Mouse (Mus musculus) spleen, embryonic (tissue): Measurements from ENCODE around the gene Flvcr2.

ENCODE experiments used
- CTCF ChIA-PET: fragments of 350-600 bp; sonication (Branson Sonifier 250); formaldehyde crosslinking; loops from one replicate; lab custom pipeline; 2022; lab: Charles Lee

The Flvcr2 gene

DNA sequence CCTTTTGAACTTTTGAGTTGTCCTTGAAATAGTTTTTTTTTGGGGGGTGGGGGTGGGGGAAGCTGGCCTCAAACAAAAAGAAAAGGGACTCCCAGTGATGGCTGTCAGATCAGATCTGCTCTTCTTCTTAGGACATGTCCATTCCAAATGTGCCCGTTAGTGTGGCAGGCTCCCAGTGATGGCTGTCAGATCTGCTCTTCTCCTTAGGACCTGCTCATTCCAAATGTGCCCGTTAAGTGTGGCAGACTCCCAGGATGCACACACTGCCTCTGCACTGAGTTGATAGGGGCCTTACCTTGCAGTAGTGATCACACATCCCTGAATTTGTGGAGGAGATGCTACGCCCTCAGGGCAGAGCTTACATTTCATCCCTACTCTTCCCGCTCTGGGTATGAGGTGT is 45.8 kb downstream of the Flvcr2 start:
- CTCF ChIA-PET: no interaction called here

DNA sequence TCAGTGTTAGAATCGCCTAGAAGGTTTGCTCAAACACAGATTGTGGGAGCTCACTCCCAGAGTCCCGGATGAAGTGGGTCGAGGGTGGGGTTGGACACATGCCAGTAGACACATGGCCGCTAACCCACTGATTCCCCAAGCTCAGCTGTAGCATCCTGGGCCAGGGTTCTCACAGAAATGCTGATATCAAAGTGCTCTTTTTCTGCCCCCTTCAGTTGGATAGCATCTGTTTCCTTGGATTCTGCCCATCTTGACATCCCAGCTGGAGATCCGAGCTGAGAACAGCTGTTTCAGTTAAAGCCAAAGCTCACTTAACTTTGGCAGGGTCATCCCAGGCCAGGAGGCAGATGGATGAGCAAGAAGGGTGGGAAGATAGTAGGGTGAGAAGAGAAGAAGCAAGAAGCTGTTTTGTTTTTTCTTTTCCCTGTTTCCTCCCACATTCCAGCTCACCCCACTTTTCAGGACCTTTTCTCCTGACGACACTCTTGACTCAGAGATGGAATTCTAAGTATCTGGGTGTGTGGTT is 46.5 kb downstream of the Flvcr2 start:
- CTCF ChIA-PET: no interaction called here

DNA sequence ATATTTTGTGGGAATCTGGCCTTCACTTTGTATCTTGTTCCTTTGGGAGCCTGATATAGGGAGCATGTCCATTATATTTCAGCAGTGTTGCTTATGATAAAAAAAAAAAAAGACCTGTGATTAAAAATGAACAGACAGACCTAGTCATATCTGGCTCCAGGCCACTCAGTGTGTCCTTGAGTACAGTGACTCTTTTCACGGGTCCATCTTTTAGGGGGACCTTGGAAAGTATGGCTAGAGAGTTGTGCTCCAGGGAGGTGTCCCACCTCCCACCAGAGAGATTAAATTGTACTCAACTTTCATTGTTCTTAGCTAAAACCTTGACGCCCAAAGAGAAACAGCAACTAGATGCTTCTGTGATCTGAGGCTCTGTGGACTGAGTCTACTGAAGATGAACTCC is 47.8 kb downstream of the Flvcr2 start:
- CTCF ChIA-PET: no interaction called here

DNA sequence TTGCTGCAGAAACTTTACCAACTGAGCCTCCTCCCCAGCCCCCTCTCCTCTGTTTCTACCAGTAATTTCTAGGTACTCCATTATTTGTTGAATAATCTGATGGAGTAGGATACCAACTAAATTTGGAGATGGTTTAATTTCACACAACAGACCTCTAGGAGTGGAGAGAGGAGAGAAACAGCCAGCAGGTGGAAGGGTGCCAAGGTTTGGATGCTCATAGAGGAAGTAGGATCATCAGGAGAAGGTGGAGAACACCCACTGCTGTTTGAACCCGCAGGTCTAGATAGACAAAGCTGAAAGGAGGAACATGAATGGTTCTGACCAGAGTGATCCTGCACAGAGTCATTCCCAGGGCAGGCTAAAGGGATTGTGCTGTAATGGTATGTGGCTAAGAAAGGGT is 49.2 kb downstream of the Flvcr2 start:
- CTCF ChIA-PET: no interaction called here

DNA sequence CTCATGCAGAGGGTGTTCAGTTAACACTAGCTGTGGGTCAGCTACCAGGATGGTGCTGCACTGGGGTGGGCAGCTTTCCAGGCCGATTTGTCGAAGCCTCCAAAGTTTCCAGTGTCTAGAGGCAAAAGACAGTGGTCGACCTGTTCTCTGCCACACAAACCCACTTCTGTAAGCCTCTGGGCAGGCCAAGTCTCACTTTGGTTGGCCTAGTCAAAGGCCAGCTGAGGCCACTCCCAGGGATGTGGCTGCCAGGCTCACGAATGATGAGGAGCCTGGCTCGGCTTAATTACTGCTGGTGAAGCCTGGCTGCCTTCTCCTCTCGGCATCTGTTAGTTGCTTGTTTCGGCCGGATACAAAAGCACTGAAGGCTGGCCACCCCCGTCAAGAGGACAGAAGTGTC is 53.7 kb downstream of the Flvcr2 start:
- CTCF ChIA-PET: no interaction called here

DNA sequence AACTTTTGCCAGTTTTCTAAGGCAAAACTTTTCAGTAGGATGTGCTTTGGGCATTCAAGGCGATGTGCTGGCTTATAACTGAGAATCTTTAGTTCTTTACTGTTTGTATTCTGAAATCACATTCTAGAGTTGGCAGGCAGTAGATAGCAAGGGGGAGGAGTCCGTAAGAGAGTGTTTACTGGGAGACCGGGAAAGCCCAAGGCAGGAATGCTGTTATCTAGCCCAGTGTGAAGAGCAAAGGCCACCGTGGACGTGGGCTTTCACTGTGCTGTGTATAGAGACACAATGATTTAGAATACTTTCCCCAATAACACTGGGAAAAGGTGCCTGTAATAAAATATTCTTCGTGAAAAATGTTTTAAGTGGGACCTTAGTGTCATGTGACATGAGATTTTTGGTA is 63.4 kb downstream of the Flvcr2 start:
- CTCF ChIA-PET: no interaction called here

DNA sequence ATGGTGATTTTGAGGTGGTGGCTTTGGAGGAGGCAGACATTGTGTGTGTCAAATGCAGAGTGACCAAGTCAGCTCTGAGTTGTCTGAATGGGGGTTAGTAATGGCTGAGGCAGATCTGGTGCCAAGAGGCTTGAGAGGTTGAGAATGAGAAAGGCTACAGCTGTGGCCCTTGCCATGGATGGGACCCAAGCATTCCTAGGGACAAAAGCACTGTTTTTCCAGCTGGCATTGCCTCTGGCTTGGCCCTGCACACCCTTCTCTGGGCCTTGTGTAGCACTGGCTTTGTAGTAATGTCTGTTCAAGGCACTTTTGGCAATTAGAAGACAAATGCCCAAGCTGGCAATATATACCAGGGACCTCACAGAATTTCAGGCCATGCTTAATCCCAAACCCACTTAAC is 64.6 kb downstream of the Flvcr2 start:
- CTCF ChIA-PET: no interaction called here

DNA sequence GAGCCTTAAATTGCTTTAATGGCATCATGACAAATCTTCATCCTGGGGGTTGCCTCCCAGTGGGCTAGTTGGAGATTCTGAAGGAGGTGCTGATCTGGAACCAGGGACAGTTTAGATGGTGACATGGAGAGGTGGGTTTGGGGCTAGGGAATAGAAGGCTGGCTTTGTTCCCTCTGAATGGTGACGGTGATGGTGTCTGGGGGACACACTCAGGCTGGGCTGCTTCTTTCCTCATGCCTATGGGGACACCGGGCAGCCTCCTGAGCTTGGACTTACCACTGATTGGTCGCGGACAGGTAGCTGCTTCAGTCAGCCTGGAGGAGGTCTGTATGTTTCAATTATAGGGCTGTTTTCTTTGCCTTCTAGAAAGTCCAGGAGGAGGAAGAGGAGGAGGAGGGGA is 65.3 kb downstream of the Flvcr2 start:
- CTCF ChIA-PET: no interaction called here

DNA sequence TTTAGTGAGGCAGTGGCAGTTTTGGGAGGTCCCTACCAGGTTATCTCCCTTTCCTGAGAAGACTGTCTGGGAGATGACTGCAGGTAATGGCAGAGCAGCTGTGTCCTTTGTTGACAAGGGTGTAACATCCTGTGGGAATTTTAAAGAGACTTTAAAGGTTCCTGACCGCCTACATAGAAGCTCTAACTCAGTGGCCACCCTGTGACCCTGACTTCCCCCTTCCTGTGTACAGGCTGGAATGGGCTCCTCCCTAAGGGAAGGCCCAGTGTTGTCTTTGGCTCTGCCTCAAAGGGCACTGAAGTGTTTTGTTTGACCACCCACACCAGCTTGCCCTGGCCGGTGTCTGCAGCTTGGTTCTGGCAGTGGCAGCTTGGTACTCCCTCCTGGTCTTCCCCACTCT is 67.3 kb downstream of the Flvcr2 start:
- CTCF ChIA-PET: no interaction called here

DNA sequence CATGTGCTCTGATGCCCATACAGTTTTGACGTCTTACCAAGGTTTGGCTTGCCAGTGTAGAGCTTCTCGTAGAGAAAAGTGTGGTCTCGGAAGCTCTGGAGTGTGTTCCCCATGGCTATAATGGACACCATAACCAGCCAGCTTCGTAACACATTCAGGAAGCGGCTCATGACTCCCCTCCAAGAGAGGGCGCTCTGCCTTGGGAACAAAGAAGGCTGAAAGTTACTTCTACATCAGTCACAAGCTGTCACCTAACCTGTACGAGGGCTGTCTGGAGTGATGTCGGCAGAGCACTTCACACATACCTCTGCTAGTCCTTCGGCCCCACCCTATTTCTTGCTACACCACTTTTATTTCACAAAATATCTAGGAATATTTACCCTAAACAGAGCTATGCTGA is 75.7 kb downstream of the Flvcr2 start:
- CTCF ChIA-PET: no interaction called here

DNA sequence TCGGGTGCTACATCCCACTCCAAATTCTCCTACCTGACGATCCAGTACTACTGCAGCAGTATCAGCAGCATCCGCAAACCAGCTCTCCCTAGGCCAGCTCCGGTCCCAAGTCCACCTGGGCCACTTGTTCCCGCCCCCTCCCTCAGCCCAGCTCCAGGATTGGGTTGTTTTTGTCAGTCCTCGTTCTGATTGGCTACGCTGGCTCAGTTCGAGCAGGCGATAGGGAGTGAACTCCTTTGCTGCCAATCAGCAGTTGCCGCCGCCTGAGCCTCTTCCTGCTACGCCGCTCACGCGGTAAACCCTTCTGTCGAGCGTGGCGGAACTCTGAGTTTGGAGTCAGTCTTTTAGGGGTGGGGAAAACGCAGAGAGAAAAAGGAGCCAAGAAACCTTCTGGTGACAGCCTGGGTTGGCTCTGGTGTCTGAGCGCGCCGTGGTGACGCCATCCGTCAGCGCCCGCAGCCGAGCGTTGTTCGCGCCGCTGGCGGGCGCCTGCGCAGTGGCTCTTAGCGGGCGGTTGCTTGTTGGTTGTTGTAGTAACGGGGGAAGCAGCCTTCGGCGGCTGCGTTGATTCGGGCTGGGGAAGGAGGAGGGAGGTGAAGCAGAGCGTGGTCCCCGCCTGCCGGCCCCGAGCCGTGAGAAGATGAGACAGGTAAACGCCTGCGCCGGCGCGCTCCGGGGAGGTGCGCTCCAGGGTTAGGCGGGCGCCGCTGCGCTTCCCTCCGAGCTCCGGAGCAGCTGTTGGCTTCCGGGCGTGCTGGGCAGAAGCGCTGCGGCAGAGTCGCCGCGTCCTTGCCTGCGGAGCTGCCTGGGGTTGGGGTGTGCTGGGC is 78.3 kb downstream of the Flvcr2 start, which contains the start of the genes Erg28 and Ttll5:
Gene Erg28, minus strand, starts transcription at position 113 of the 827 bp plus-strand sequence.
Gene Ttll5, plus strand, starts transcription at position 222 of the 827 bp plus-strand sequence.
- CTCF ChIA-PET: no interaction called here

DNA sequence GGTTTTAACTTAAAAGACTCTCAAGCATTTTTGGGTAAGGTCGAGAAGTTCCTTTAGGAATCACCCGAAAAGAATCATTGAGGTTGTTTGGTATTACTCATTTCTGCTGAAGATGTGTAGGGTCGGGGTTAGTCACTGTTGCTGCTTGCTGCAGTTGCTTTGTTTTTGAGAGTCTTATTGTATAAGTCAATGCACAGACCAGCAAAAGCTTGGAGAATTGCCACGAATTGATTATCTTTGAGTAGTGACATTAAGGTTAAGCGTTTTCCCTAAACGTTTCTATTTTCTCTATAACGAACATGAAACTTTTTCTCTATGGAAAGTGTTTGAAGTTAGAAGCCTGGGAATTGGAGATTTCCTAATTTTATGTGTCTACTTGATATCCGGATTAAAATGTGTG is 79.0 kb downstream of the Flvcr2 start:
- CTCF ChIA-PET: no interaction called here

DNA sequence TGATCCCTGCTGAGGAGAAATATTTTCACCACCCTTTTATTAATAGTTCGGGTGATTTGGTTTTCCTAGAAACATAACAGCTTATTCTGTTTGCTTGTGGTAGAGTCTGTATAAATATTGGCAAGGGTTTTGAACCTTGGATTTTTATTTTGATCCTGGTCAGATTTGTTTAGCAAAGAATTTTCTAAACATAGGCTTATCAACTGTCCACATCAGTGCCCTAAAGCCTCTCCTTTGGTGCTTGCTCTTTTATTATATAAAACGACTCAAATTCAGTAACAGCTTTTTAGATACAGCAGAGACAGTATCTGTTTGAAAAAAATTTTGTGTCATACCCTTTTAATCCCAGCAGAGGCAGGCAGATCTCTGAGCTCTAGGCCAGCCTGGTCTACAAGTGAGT is 79.5 kb downstream of the Flvcr2 start:
- CTCF ChIA-PET: no interaction called here

DNA sequence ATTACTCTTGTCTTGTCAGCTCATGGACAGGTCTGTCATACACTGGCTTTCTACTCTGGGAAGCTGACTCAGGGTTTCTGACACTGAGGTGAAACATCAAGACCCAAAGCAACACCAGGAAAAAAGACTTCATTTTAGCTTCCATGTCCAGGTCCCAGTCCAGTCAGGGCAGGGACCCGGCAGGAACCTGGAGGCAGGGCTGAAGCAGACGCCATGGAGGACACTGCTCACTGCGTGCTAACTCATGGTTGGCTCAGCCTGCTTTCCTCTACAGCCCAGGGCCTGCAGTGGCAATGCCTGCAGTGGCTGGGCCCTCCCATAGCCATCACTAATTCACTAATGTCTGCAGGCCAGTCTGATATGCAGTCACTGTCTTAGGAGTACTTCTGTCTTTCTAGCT is 82.5 kb downstream of the Flvcr2 start:
- CTCF ChIA-PET: no interaction called here

DNA sequence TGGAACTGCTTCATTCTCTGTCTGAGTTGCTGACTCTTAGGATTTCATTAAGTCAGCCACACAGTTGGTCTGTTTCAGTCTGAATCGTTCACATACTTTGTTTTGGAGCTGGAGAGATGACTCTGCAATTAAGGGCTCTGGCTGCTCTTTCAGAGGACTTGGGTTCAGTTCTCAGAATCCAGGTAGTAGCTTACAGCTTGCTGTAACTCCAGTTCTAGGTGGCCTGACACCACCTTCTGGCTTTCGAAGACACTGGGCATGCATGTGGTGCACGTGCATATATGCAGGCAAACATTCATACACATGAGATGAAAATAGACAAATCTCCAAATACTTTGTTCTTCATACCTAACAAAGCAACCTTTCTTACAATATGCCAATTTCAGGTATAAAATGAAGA is 83.5 kb downstream of the Flvcr2 start:
- CTCF ChIA-PET: no interaction called here

DNA sequence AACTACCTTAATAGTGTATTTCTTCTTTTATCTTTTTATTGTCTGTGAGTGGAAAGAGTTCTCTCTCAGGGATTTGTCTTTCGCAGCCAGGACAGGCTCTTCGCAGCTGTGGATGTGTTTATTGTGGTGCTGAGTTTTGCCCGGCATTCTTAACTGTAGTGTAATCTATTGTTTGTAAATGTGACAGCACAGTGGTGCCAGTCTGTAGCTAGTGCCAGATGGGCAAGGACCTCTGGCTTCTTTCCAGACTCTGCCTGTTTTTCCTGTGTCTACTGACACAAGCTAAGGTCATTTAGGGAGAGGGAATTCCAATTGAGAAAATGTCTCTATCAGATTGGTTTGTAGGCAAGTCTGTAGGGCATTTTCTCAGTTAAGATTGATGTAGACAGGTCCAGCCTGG is 84.4 kb downstream of the Flvcr2 start:
- CTCF ChIA-PET: no interaction called here

DNA sequence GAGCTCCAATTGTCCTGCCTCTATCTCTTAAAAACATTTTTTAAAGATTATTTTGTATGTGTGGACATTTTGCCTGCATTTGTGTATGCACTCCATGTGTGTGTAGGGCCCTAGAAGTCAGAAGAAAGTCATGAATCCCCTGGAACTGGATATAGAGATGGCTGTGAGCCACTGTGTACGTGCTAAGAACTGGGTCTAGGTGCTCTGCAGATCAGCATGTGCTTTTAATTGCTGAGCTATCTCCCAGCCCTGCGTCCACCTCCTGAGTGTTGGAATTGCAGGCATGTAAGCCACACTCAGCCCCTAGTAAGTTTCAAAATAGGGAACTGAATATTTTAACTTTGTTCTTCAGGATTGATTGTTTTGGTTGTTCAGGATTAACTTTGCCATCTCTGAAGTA is 88.2 kb downstream of the Flvcr2 start:
- CTCF ChIA-PET: no interaction called here

DNA sequence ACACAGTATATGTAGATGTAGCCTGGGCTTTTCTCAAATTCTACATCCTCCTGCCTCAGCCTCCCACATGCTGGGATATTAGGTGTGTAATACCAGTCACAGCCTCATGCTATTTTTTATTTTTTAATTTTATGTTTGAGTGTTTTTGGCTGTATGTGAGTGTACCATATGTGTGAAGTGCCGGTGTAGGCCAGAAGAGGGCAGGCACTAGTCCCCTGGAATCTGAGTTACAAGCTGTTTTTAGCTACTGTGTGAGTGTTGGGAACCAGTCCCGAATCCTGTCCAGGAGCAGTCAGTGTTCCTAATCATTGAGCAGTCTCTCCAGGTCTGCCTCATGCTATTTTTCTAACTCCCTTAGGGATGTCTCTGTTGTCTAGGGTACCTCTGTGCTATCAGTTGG is 91.4 kb downstream of the Flvcr2 start:
- CTCF ChIA-PET: no interaction called here

DNA sequence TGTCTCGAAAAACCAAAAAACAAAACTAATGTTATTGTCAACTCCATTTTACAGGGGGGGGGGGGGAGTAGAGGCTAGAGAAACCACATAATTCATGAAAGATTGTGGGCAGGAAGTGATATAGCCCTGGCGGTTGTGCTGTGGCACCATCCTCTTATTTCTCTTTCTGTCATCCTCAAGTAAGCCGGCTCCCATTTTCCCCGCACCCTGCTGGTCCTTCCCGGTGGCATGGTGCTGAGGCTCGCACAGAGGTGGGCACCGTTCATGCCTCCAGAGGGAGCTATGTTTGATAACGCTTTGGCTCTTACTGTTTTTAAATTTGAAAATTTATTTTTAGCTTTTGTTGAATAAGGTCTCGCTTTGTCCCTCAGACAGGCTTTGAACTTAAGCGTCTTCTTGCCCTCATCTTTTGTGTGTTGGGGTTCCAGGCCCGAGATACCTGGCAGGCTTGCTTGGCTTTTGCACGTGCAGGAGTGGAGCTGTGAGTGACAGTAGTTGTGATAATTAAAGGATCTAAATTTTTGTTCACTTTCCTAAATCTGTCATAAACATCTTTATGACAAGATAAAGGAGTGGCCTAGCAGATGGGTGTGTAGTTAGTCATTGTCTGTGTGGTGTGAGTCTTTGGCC is 93.1 kb downstream of the Flvcr2 start:
- CTCF ChIA-PET: interaction anchor here (0.5 kb wide), 1 partner anchor 394 kb away, joined by 13 read pairs; no protein-coding TSS in a partner anchor

DNA sequence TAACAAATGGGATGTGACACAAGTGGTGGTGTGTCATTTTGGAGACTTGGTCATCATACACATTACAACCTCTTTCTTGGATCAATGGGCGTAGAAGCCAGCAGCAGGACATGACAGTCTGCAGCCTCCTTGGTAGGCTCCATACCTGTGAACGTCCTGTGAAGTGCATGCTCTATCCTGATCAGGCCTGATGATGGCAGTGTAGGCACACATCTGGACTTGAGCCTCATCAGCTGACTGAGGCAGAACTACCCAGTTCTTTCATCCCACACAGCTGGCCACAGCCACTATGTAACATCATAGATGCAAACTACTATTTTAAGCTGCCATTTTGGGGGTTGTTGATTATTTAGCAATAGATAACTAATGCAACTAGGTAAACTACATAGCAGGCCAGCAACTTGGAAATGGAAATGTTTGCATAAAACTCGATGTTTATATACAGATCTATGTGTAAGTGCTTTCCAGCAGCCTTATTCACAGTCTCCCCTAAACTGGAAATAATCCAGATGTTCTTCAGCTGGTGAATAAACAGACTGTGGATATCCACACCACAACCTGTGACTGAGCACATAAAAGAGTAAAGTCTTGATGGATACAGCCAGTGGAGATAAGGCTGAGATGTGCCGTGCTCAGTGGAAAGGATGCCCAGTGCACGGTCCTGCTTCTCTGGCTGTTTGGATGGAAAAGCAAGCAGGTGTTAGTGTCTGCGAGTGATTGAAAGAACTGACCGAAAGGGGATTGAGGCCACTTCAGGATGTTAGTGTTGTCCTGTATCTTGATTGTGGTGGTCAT is 102.0 kb downstream of the Flvcr2 start:
- CTCF ChIA-PET: no interaction called here

DNA sequence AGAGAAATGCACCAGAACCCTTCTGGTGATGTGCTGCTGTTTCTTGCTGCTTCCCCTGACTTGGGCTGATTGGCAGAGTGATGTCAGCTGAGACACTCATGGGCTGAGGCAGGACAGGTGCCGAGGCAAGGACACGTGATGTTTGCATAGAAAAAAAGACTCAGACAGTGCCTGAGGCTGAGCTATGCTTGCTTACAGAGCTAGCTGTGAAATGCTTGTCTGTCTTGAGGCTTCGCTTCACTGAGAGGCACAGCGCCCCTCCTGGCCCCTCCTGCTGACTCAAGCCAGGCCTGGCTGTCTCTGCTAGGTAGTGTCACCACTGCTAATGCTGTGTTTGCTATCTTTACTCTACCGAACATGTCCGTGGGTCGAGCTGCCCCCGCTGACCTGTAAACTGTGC is 104.3 kb downstream of the Flvcr2 start:
- CTCF ChIA-PET: no interaction called here

DNA sequence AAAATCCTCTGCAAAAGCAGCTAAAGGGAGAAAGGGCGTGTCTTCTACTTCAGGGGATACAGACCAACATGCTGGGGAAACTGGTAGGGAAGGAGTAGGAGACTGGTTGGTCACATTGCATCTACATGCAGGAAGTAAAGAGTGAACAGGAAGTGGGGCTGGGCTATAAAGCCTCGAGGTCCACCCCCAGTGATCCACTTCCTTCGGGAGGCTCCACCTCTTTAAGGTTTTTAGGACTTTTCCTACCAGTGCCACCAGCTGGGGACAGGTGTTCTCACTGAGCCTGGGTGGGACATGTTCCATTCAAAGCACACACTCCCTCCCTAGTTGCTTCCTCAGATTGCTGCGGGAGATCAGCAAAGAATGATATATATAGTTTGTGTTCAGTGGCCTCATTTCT is 107.5 kb downstream of the Flvcr2 start:
- CTCF ChIA-PET: no interaction called here
